Mouse (Mus musculus) hindbrain, postnatal 0 days (tissue): ENCODE data around the gene Vwde. TPM values are rescaled to one million over a fixed set of nuclear protein-coding genes. Genes with fewer than 3 reads are reported as not detected.

Experiments
- ATAC-seq: fragments of 200-750 bp; cut with Nextera tagmentation; 2 replicates; pipeline ENCODE4 v1.8.0; 2017; ENCODE audit warnings: mild to moderate bottlenecking, moderate TSS enrichment, moderate library complexity
- DNase-seq: peaks from one replicate; pipeline ENCODE4 v3.0.0-alpha.2; 2015; ENCODE audit warnings: low spot score
- H3K27ac ChIP-seq: fragments of 300-500 bp; sonication (generic); 2 replicates; pipeline ENCODE4 v1.5.1; 2014; ENCODE audit warnings: mild to moderate bottlenecking
- H3K27me3 ChIP-seq: fragments of 300-500 bp; sonication (generic); 2 replicates; pipeline ENCODE4 v1.6.1; 2014; ENCODE audit warnings: low read length, mixed read lengths; ENCODE audit not compliant: insufficient read depth
- H3K36me3 ChIP-seq: fragments of 300-500 bp; sonication (generic); 2 replicates; pipeline ENCODE4 v1.6.1; 2014; ENCODE audit warnings: low read length, mixed read lengths; ENCODE audit not compliant: insufficient read depth
- H3K4me1 ChIP-seq: fragments of 300-500 bp; sonication (generic); 2 replicates; pipeline ENCODE4 v1.6.1; 2014; ENCODE audit warnings: antibody characterized with exemption, low read length, mixed read lengths; ENCODE audit not compliant: insufficient read depth
- H3K4me2 ChIP-seq: fragments of 300-500 bp; sonication (generic); 2 replicates; pipeline ENCODE4 v1.6.1; 2014; ENCODE audit warnings: low read depth, mild to moderate bottlenecking, low read length, moderate library complexity, mixed read lengths
- H3K4me3 ChIP-seq: fragments of 300-500 bp; sonication (generic); 2 replicates; pipeline ENCODE4 v1.5.1; 2014; ENCODE audit warnings: low read length
- H3K9ac ChIP-seq: fragments of 300-500 bp; sonication (generic); replicated peaks from 2 replicates; pipeline ENCODE4 v1.6.1; 2014; ENCODE audit warnings: mild to moderate bottlenecking, low read length, moderate library complexity, mixed read lengths
- H3K9me3 ChIP-seq: fragments of 300-500 bp; sonication (generic); 2 replicates; pipeline ENCODE4 v1.6.1; 2016; ENCODE audit warnings: low read length, mixed read lengths
- CTCF ChIP-seq: IDR thresholded peaks from 2 replicates; pipeline ENCODE4 v1.5.1; 2016; ENCODE audit warnings: antibody characterized with exemption, control low read depth, low read depth
- WGBS: fragments of 180-500 bp; shearing (Covaris S2); extraction: QIAGEN DNeasy Blood & Tissue Kit; methylation state at CpG from one replicate; pipeline ENCODE4 v1.1.7; 2014; 5-methylcytosine and 5-hydroxymethylcytosine counted together
- polyA plus RNA-seq: library from polyadenylated mRNA; unstranded; fragments of >200 nt; fragmentation: Nextera tagmentation; extraction: Ambion mirVana; gene quantifications from 2 replicates; pipeline ENCODE4 v1.2.1, GENCODE M21; 2015
- total RNA-seq: library from RNA; depleted of rRNA; stranded (reverse); fragments of >200 nt; gene quantifications from 2 replicates; pipeline ENCODE4 v1.2.3, GENCODE M21; 2014

Gene Vwde
- total and polyA plus RNA-seq, 2 experiments from 2014 or later: 0.04 to 0.05 TPM

DNA sequence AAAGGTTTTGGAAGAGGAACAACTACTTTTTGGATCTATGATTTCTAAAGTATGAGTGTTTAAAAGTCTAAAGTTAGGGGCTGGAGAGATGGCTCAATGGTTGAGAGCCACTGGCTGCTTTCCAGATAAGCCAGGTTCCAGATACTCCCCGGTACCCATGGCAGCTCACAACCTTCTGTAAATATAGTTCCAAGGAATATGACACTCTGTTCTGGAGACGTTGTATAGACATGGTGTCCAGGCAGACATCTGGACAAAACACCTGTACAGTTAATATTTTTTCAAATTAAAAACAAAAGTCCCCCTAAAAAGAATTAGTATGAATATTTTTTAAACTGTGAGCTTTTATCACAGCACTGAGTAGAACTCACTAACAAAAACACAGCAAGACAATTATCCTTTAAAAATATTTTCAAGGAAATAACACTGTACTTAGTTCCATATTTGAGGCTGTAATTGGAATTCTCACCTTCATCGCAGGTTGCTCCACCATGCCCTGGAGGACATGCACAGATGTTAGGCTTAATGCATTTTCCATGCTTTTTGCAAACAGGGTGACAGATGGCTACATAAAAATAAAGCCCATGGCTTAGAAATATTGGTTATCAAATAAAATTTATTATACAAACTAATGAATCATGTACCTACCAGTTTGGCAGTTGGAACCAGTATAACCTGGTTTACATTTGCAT, 55.2 kb downstream of the Vwde start:
- 60% methylated on average over 3 of the region's 3 CpGs for WGBS
- Histone ChIP-seq H3K9me3 (no peaks in the 10 kb centered on the region), H3K27me3 (no peaks in the 10 kb centered on the region), H3K4me3 (no peak overlapping the region), H3K27ac (no peak overlapping the region), H3K36me3 (no peaks in the 10 kb centered on the region), H3K4me2 (no peak overlapping the region), H3K9ac (no peak overlapping the region), H3K4me1 (no peaks in the 10 kb centered on the region)
- no peak for TF ChIP-seq CTCF
- ATAC-seq: no peak
- DNase-seq: no peak

DNA sequence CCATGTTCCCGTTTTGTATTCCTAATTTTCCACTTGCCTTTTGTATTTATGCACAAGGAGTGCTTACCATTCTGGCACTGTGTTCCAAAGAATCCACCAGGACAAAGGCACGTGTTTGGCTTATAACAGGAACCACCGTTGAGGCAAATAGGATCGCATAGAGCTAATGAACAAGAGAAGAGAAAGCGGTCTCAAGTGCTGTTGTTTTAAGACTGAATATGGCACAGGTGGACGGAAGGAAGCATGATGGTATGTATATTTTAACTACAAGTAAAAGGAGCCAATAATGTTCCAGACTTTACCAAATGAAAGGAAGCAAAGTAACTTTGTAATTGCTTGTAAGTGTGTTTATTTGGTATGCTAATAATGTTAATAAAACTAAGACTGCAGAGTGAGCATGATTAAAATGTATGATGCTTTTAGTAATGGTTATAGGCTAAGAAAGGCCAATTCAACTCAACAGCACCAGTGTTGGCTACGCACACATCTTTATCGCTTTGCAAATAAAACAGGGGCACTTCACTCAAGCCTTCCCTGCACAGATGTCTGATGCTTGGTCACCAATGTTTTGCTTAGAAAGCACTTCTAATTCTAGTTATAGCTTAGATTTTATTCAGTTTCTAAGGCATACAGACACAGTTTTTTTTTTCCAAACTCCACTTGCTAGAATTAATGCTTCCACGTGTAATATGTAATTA, 58.4 kb downstream of the Vwde start:
- ATAC-seq (no peak), DNase-seq (no peak)
- no peaks in the 10 kb centered on the region for H3K9me3 ChIP-seq
- H3K4me1 ChIP-seq: no peaks in the 10 kb centered on the region
- WGBS: 75% methylated on average over 9 of the region's 9 CpGs
- no peak overlapping the region for H3K4me2 ChIP-seq
- no peaks in the 10 kb centered on the region for H3K36me3 ChIP-seq
- H3K9ac ChIP-seq: no peak overlapping the region
- no peak overlapping the region for H3K27ac ChIP-seq
- no peak for TF ChIP-seq CTCF
- no peaks in the 10 kb centered on the region for H3K27me3 ChIP-seq
- no peak overlapping the region for H3K4me3 ChIP-seq

DNA sequence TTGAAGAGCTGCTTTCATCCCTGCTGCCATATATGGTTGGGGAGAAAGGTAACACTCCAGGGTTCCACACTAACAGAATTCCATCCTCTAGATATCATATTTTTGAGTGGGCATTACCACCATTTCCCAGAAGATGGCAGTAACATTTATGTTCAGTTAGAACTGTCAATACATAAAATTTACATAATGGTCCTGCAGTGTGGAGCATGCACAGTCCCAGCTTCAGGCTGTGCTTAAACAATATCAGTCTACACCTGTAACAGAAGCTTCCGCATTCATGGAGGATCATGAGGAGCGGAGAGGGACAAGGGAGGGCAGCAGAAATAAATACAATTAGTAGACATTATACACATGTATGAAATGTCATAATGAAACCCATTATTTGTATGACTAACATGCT, 65.3 kb downstream of the Vwde start:
- Histone ChIP-seq H3K27me3 (no peaks in the 10 kb centered on the region), H3K4me2 (no peak overlapping the region), H3K9me3 (no peaks in the 10 kb centered on the region), H3K9ac (no peak overlapping the region), H3K27ac (no peak overlapping the region), H3K36me3 (no peaks in the 10 kb centered on the region), H3K4me3 (no peak overlapping the region), H3K4me1 (no peaks in the 10 kb centered on the region)
- 80% methylated on average over 2 of the region's 2 CpGs for whole genome bisulfite sequencing
- ATAC-seq: peak; percentile 51; the same call in 1 of the 2 replicates
- peak; percentile 58 for TF ChIP-seq CTCF
- DNase-seq: peak; percentile 54

DNA sequence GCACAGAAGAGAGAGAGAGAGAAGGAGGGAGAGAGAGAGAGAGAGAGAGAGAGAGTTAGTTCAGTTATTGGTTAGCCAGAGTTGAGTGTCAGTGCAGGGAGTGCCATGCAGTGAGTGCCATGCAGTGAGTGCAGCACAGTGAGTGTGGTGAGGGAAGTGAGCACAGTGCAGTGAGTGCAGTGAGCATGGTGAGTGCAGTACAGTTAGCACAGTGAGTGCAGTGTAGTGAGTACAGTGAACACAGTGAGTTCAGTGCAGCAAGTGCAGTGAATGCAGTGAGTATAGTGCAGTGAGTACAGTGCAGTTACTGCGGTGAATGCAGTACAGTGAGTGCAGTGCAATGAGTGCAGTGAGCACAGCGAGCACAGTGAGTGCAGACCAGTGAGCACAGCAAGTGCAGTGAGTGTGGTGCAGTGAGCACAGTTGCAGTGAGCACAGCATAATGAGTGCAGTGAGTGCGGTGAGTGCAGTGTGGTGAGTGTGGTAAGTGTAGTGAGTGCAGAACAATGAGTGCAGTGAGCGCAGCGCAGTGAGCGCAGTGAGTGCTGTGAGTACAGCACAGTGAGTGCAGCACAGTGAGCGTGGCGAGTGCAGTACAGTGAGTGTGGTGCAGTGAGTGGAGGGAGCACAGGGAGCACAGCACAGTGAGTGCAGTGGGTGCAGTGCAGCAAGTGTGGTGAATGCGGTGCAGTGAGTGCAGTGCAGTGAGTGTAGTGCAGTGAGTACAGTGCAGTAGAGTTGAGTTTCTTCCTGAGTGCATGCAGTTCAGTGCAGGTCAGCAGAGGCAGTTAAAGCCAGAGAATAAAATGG, 70.7 kb downstream of the Vwde start:
- H3K27me3 ChIP-seq: no peaks in the 10 kb centered on the region
- H3K9ac ChIP-seq: no peak overlapping the region
- H3K27ac ChIP-seq: no peak overlapping the region
- no peaks in the 10 kb centered on the region for H3K4me1 ChIP-seq
- WGBS: 94% methylated on average over 9 of the region's 9 CpGs
- H3K9me3 ChIP-seq: no peaks in the 10 kb centered on the region
- no peaks in the 10 kb centered on the region for H3K36me3 ChIP-seq
- no peak for TF ChIP-seq CTCF
- H3K4me3 ChIP-seq: no peak overlapping the region
- ATAC-seq (peak; percentile 35; the same call in 1 of the 2 replicates), DNase-seq (no peak)
- no peak overlapping the region for H3K4me2 ChIP-seq

DNA sequence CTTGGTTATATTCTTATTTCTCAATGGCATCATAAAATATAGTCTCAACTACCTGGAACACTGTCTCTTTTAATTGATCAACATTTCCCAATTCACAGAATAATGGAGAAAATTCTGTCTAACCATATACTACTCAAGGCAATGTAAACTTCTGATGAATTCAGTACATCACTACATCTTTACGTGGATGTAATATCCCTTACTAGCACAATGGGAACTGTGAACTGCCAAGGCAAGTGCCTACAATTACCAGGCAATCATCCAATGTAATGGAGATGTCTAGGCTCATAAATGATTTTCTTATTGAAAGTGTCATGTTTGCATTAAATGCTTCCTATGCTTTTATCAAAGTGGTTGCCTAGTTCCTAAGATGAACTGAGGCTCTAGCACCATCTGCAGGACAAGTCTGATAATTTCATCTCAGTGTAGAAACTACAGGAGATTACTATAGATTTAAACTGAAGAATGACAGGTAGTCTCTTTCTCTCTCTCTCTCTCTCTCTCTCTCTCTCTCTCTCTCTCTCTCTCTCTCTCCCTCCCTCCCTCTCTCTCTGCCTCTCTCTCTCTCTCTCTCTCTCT, 72.6 kb downstream of the Vwde start:
- H3K9me3 ChIP-seq: no peaks in the 10 kb centered on the region
- ATAC-seq: peak; percentile 53; the same call in 1 of the 2 replicates
- H3K9ac ChIP-seq: no peak overlapping the region
- H3K4me2 ChIP-seq: no peak overlapping the region
- TF ChIP-seq CTCF: peak; percentile 76
- H3K4me3 ChIP-seq: no peak overlapping the region
- no peak overlapping the region for H3K27ac ChIP-seq
- no peaks in the 10 kb centered on the region for H3K4me1 ChIP-seq
- DNase-seq: peak; percentile 85
- no peaks in the 10 kb centered on the region for H3K36me3 ChIP-seq
- WGBS: 56% methylated on average over 1 of the region's 1 CpGs
- no peaks in the 10 kb centered on the region for H3K27me3 ChIP-seq

DNA sequence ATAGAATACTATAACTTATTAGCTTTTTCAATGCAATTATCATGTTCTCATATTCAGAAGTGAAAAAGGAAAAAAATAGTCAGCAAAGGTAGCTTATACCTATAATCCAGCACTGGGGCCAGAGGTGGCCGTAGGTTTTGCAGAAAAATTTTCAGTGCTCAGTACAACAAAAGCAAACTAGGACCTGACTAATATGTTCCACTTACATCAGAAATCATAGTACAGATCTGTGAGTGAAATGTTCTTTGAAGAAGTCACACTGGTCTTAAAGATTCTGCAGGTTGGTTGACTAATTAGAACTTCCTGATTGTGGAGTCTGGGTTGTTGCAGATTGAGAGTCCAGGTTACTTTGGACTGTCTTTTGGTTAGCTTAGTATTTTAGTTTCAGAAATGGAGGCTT, 87.5 kb downstream of the Vwde start:
- no peak overlapping the region for H3K4me2 ChIP-seq
- no peak for DNase-seq
- 94% methylated on average over 1 of the region's 1 CpGs for WGBS
- H3K27me3 ChIP-seq: no peaks in the 10 kb centered on the region
- H3K36me3 ChIP-seq: no peaks in the 10 kb centered on the region
- H3K4me1 ChIP-seq: no peaks in the 10 kb centered on the region
- no peak for ATAC-seq
- H3K9me3 ChIP-seq: no peaks in the 10 kb centered on the region
- no peak overlapping the region for H3K9ac ChIP-seq
- no peak overlapping the region for H3K4me3 ChIP-seq
- H3K27ac ChIP-seq: no peak overlapping the region
- TF ChIP-seq CTCF: no peak
